Mouse (Mus musculus) adrenal gland, adult 8-10 months (tissue): ENCODE measurements around the gene Ankrd22. TPM values are rescaled to one million over a fixed set of nuclear protein-coding genes. Genes with fewer than 3 reads are reported as not detected.
"Not testable (repeated sequence)": the region's sequence is repeated elsewhere in the genome, so short reads cannot be mapped to it uniquely, and the experiment has no call there.

ENCODE experiments used
- DNase-seq: peaks from one replicate; pipeline ENCODE4 v3.0.0; 2022
- total RNA-seq, 4 experiments: library from RNA; stranded (reverse); gene quantifications; 2 replicates each; pipeline ENCODE4 v1.2.4; 2022

Gene Ankrd22
- not detected for total RNA-seq

DNA sequence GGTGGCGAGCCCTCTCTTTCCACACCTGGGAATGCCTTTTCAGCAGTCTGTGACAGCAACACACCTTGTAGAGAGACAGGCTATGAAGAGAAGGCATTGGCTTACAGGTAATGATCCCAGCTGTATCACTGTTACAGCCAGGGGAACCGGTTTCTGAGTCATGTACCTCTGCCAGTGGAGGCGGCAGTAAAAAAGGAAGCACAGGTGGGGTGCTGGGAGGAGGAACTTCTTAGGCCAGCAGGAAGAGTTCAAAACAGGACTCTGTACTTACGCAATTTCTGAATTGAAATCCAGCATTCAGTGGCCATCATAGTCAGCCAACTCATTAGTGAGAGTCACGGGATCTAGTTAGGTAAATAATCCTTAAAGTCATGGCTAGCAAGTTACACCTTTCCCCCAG is at the start of gene Ankrd22:
TSS of gene Ankrd22 (minus strand) at position 163 of the 400 bp plus-strand sequence.
- no peak for DNase-seq

DNA sequence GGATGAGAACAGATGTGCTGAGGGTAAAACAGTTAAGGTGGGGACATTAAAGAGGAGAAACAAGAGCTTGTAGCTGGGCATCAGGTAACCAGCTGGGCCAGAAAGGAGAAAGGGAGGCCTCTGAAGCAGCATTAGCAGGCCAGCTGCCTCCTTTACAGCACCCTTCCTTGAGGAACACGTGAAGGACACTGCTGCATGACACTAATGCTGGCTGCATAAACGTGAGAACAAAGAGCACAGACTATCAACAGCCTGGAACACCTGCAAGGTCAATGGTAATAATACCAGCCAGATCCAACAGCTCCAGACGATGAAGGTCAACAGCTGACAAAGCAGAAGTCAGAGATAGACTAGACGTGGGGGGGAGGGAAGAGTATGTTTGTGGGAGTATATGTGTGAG is 48.3 kb upstream of the Ankrd22 start:
- no peak for DNase-seq

DNA sequence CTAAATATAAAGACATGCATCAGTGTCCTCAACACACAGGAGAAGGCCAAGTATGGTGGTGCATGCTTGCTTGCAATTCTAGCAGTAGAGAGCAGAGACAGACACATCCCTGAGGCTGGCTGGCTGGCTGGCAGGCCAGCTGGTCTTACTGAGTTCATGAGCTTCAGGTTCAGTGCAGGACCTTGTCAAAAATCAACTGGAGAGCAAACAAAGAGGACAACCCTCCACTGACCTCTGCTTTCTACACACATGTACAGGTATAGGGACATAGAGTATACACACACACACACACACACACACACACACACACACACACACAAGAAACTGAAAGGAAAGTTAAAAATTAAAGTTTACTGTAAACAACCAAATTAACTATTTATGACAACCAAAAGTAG is 47.4 kb upstream of the Ankrd22 start:
- DNase-seq, result no peak

DNA sequence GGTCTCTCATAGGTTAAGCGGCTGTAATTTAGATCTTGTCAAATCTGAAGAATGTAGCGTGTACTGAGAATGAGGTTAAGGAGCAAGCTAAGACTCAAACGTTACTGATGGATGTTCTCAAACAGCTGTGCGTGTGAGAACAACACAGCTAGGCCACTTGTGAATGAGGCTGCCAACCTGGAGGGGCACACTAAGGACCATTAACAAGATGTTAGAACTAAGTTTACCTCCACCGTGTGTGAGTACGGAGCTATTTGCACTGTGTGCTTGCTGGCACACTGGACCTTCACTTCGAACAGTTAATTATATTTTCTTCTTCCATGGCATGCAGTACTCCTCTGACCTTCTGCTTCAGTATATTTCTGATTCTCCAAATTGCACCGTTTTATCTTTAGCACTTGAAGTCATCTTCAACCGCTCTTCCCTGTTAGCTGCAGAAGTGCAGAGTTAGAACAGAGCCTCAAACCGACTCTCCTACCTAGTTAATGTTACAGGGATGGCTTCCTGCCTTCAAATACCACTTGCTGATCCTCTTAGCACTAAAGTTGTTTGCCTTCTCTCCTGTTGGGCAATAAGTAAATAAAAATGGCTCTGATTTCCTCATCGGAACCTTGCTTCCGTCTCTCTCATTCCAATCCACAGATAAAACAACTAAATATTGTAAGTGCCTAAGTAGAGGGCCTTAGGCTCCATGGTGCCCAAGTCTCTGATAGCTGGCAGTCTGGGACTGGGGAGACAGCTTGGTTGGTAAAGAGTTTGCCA is 46.8 kb upstream of the Ankrd22 start:
- no peak for DNase-seq

DNA sequence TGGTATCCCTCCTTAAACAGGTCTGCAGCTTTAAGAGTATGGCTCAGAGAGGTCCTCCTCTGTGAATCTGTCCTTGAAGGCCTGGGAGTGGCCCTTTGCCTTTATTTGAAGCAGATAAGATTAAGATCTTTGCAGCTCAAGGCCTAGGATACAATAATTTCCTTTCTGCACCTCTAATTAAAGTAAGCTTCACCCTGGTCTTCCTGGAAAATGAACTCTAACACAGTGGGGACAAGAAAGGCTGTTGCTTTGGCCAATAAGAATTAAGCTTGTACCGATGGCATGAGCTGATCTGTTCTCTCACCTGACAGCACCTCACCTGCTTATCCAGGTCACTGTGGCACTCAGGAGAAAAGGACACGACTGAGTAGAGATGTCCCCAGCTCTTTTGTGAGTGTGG is 45.0 kb upstream of the Ankrd22 start:
- DNase-seq, result no peak

DNA sequence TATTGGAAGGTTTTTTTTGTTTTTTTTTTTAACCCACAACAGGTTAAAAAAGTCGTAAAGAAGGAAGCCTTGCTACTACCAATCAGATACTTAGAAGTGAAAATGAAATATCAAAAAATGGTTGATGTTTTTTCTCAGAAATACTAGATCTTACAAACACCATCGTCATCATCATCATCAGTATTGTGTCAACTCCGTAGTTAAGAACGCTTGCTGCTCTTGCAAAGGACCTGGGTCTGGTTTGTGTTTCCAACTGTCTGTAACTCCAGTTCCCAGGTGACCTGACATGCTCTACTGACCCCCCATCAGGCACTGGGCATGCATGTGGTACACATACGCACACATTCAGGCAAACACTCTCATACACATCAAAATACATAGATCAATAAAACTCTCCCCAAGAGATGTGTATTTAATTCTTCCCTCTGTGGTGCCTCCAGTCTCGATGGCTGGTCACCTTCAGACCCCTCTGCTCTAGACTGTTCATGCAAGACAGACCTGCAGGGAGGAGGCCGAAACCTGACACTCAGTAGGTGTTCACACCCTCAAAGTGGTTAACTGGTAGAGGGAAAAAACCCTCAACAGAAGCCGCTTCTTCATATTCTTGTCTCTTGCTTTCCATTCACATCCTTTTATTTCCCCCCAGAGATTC is 44.2 kb upstream of the Ankrd22 start:
- DNase-seq, result no peak

DNA sequence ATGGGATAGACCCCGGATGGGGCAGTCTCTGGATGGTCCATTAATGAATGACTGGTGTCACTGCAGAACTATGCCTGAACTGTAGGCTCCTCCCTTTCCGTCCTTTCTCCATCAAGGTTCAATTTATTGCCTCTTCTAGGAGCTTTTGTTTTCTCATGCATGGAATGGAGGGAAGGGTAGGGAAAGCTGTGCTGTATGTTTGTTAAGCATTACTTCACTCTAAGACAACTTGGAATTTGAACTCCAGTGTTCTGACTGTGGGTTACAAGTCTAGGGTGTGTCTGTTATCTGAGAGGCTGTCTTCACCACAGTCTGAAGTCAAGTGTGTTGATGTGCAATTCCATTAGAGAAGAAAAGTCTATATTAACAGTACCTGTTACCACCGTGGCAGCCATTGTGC is 43.2 kb upstream of the Ankrd22 start:
- DNase-seq, result no peak

DNA sequence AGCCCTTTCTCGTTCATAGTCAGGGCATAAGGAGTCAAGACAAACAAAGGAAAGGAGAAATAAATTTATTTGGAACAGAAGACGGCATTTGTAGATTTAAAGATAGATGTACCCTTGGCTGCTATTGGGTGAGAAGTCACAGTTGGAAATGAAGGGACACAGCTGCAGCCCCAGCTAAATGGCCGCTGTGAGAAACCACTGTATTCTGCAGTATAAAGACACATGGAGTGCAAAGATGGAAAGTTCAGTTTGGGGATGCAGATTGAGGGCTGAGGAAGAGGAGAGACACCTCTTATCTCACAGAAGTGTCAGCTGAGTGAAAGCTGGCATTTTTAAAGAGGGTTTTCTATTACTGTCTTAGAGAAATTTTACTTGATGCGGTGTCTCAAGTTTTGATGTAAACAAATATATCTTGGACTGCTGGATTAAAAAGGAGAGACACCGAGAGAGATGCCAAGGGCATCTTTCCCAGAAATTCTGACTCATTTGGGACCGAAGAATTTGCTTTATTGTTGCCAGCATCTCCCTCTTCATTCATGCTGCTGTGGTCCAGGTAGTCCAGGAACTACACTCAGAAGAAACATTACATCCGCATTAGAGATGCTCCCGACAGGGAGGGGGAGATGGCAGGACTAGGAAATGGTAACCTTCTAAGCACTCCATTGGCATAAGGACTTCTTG is 41.0 kb upstream of the Ankrd22 start:
- no peak for DNase-seq

DNA sequence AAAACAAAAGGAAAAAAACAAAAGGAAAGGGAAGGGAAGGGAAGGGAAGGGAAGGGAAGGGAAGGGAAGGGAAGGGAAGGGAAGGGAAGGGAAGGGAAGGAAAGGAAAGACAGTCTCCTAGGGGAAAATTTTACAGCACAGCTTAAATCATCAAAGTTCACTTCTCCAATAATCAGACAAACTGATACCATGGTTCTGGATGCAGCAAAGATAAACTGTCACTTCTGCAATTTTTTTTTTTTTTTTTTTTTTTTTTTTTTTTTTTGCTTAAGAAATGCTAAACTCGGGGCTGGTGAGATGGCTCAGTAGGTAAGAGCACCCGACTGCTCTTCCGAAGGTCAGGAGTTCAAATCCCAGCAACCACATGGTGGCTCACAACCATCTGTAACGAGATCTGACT is 40.3 kb upstream of the Ankrd22 start:
- not testable (repeated sequence) for DNase-seq

DNA sequence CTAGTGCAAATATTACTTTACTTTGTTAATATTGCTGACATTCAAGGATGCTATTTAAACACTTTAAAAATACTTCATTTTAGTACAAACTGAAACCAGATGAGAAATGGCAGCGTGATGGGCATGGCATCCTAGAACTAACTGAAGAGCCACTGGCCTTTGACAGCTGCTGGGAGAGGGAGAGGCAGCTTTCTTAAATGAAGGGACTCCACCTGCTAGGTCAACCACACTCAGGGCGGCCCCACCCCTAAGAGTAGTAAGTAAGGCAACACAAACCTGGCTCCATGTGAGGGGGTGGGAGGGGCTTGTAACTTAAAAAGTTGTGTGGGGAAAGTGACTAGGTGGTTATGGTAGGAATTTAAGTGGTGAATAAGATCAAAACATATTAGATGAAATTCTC is 36.8 kb upstream of the Ankrd22 start:
- no peak for DNase-seq

DNA sequence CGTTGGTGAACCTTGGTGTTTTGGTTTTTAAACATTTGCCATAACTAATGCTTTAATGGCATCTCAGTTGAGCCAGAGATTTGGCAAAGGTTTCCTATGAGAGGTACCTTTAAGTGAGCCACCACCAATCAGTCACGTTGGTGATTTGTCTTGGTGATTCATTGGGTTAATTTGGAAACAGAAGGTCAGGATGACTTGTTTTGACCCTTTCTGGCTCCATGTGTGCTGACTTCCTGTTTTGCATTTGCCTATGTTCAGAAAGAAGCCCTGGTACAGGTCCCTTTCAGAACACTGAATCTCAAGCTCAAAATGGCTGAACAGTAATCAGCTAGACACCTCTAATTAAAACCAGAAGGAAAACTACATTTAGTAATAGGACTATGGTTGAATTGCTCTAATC is 33.6 kb upstream of the Ankrd22 start:
- no peak for DNase-seq

DNA sequence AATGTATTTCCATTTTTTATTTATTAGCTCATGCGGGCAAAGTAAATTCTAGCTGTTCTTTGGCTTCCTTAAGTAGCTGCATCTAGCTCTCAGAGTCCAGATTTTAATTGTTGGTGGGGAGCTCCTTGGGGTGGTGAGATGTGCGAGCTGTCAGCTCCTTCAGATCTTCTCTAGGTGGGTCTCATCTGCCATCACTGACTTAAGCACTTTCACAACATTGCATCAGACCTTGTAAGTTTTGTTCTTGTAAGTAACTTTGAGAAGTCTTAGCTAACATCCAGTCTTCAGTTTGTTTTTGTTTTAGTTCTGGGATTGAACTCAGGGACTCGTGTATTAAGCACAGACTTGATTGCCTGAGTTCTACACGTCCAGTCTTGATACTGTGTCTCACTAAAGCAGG is 33.0 kb upstream of the Ankrd22 start:
- DNase-seq, result no peak

DNA sequence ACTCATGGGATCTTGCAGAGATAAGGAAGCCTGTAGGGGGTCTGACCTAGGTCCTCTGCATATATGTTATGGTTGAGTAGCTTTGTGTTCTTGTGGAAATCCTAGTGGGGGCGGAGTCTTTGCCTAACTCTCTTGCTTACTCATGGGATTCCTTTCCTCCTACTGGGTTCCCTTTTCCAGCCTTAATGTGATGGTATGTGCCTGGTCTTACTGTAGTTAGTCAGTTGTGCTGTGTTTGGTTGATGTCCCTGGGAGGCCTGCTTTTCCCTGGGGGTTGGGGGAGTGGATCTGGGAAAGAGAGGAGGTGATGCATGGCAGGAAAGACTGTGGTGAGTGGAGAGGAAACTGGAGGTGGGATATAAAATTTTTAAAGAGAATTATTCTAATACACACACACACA is 32.2 kb upstream of the Ankrd22 start:
- no peak for DNase-seq

DNA sequence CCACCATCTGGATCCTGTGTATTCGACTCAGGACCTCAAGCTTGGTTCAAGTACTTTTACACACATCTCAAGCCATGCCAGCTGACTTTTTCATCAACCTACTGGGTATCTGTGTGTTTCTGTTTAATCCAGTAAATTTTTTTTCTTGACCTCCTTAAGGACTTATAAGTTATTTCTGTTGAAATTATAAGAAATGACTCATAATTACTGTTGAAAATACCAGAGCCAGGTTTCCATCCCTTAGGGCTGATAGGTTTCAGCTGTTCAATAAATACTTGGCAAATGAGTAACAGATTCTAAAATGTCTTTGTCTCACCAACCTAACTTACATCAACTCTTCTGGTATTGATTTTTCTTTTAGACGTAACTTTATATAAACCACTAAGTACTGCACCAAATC is 29.2 kb upstream of the Ankrd22 start:
- DNase-seq, result no peak

DNA sequence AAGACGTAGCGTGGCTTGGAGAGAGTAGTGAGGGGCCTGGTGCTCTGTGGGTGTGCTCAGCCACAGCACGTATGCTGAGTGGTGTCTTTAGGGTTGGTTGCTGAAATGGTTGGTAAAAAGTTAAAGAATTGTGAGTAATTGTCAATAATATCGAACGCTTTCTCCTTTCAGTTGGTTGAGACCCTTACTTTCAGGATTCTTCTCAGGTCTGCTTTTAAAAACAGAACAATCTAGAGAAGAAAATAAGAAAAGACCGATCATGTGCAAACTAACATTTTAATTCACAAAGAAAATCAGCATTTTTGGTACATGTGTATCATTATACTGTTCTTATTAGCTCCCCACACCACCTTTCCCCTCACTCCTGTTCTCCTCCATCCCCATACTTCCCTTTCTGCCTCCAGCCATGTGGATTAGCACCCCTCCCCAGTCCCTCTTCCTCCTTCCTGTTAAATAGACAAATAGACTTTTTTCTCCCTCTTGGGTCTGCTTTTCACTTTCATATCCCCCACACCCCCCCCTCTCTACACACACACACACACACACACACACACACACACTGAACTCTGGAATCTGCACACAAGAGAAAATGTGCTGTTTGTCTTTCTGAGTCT is 28.4 kb upstream of the Ankrd22 start:
- no peak for DNase-seq

DNA sequence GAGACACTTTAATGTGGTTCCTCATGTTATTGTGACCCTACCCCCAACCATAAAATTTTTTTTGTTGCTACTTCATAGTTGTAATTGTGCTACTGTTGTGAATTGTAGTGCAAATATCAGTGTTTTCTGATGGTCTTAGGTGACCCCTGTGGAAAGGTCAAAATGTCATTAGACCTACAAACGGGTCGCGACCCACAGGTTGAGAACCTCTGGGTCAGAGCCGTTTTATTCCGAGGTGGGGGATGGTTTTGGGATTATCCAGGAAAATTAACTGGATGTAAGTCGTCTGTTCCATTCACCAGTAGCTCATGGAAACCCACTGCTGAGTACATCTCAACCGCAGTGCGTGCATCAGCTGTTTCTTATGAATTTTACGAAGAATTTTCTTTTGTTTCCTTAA is 27.8 kb upstream of the Ankrd22 start:
- DNase-seq, result no peak

DNA sequence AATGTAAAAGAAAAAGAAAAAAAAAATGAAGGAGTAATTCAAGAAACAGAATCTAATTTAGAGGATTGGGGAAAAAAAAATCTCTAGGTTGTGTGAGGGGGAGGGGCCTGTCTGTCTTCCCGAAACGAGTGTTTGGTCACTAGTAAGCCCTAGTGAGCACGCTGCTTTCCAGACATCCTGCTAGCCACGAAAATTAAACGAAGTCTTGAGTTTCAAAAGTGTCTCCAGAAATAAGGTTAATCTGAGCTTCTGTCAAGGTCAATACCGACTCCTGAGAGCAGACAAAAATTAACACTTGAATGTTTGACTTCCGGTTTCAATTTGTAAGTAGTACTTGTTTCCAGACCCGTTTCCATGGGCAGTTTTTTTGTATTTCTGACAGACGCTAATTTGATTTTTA is 27.3 kb upstream of the Ankrd22 start:
- DNase-seq, result no peak

DNA sequence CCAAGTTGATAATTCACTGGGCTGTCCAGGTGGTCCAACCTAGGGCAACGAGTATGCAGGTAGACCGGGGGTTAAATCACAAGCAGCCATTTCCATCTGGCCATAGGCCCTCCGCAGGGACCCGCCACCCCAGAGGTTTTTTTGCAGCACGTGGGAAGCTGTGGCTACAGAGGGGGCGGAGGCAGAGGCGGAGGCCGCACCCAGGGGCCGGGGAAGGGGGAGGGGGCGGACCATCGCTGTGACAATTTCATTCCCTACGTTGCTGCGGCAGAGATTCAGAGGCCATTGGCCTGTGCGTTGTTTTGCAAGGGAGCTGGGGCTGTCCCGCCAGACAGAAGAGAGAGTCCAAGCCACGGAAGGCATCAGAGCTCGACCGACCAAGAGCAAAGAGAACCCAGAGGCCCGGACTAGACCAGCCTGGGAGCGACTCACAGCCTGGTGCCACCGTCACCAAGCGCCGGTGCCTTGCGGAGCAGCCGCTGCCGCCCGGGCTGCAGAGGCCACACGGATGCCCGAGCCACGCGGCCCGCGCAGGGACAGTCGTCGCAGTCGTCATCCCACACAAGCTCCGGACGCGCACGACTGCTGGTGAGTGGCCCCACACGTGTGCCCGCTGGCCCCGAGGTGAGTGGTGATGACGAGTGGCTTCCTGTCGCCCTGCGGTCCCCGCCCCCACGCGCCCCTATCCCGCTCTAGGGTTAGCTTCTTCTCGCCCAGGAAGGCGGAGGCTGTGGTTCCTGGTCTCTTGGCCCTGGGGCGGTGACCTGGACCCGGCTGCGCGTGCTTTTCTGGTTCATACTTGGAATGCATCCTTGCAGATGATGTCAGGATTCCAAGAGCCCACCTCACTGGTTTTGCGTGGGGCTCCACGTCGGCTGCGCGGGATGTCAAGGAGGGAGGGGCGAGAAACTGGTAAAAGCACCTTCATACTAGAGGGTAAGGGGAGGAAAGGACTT is 26.4 kb upstream of the Ankrd22 start, which contains the start of gene Stambpl1:
TSS of gene Stambpl1 (plus strand) at position 222 of the 956 bp plus-strand sequence.
- DNase-seq, result peak; percentile 63

DNA sequence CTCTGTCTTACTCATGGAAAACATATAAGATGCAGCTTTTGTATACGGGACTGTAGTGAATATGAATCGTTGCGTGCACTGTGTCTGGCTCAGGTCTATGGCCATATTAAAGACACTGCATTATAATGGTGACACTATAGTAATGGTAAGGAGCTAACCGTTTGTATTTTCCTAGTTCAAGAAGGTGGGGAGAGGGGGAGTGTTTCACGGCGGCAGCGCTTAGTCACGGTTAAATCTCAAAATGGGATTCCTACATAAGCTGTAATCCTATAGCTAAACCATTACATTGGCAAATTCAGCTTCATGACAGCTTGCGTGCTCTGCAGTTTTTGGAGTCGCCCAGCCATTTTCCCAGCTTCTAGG is 25.8 kb upstream of the Ankrd22 start:
- no peak for DNase-seq

DNA sequence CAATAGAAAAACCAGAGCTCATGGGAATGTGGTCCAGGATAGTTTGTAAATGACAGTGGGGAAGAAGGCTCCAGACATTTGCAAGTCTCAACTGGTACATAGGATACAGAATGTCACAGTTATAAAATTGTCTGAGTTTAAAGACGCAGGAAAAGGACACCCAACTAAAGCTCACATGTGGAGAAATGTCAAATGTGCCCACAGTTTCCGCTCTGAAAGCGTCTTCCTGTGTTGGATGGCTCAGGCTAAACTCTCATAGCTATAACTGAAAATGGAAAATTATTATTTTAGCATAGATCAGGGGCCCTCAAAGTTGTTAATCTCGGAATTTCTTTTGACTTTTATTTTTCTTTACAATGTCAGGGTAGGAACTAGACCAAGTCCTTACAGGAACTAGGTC is 21.0 kb upstream of the Ankrd22 start:
- no peak for DNase-seq

DNA sequence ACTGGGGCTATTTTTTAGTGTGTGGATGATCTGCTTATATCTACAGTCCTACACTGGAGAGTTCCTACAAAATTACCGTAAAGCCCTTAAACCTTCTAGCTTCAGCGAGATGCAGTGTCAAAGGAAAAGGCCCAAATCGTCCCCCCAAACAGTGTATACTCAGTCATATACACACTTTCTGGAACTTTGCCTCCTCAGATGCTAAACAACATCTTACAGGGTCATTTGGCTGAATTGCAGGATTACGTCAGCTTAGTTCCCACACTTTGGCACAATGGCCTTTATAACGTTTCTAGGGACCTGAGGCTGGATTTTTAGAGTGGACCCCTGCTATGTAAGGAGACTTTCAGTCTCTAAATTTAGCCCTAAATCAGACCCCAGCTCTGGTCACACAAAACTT is 16.6 kb upstream of the Ankrd22 start:
- DNase-seq, result no peak

DNA sequence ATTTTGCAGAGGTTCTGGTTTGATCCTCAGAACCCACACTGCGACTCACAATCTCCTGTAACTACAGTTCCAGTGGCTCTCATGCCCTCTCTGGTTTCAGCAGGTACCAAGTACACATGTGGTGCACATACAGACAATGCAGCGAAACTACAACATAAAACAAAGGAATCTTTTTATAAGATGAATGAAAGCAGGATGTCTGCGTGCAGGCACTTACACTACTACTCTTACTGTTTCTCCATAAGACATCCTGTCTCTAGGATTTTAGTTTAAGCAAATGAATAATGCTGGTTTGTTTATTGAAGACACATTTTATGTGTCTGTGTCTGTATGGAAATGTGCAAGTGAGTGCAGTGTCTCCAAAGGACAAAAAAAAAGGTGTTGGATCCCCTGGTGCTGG is 15.4 kb upstream of the Ankrd22 start:
- no peak for DNase-seq
